Mouse (Mus musculus) stomach, embryonic 15.5 days (tissue): ENCODE results near the gene Ascc3. TPM values are rescaled to one million over a fixed set of nuclear protein-coding genes. Genes with fewer than 3 reads are reported as not detected.

Experiments used
- ATAC-seq: fragments of 200-750 bp; cut with Nextera tagmentation; 2 replicates; pipeline ENCODE4 v1.8.0; 2017; ENCODE audit warnings: low read depth, moderate number of reproducible peaks, moderate TSS enrichment; ENCODE audit not compliant: insufficient read depth, low FRiP score
- H3K27ac ChIP-seq: fragments of 300-500 bp; sonication (generic); 2 replicates; pipeline ENCODE4 v1.5.1; 2015; ENCODE audit warnings: mild to moderate bottlenecking, inconsistent platforms
- H3K27me3 ChIP-seq: fragments of 300-500 bp; sonication (generic); replicated peaks from 2 replicates; pipeline ENCODE4 v1.6.1; 2015; ENCODE audit warnings: inconsistent platforms
- H3K36me3 ChIP-seq: fragments of 300-500 bp; sonication (generic); 2 replicates; pipeline ENCODE4 v1.6.1; 2015; ENCODE audit warnings: inconsistent platforms
- H3K4me1 ChIP-seq: fragments of 300-500 bp; sonication (generic); 2 replicates; pipeline ENCODE4 v1.6.1; 2015; ENCODE audit warnings: inconsistent platforms
- H3K4me2 ChIP-seq: fragments of 300-500 bp; sonication (generic); 2 replicates; pipeline ENCODE4 v1.6.1; 2015; ENCODE audit warnings: mild to moderate bottlenecking, inconsistent platforms
- H3K4me3 ChIP-seq: fragments of 300-500 bp; sonication (generic); replicated peaks from 2 replicates; pipeline ENCODE4 v1.5.1; 2015; ENCODE audit warnings: inconsistent platforms
- H3K9ac ChIP-seq: fragments of 300-500 bp; sonication (generic); 2 replicates; pipeline ENCODE4 v1.6.1; 2015; ENCODE audit warnings: inconsistent platforms
- H3K9me3 ChIP-seq: fragments of 300-500 bp; sonication (generic); 2 replicates; pipeline ENCODE4 v1.6.1; 2016; ENCODE audit warnings: inconsistent platforms
- WGBS: fragments of 180-500 bp; shearing (Covaris S2); methylation state at CpG from one replicate; pipeline ENCODE4 v1.1.7; 2015; 5-methylcytosine and 5-hydroxymethylcytosine counted together
- polyA plus RNA-seq: library from polyadenylated mRNA; unstranded; fragments of >200 nt; fragmentation: Nextera tagmentation; extraction: Ambion mirVana; gene quantifications from 2 replicates; pipeline ENCODE4 v1.2.1, GENCODE M21; 2015

The Ascc3 gene
- polyA plus RNA-seq: 22.6 and 23.1 TPM in 2 replicates

GRCm38 (mm10) chr10:50592355-50593293, at the start of gene Ascc3:
Ascc3 (plus strand) TSS chr10:50592669.
- peak within 1 kb of the TSS; percentile 91 for H3K4me3 ChIP-seq
- peak within 1 kb of the TSS; percentile 57 for H3K4me2 ChIP-seq
- peak; percentile 98 for ATAC-seq
- H3K27me3 ChIP-seq: no peaks in the 10 kb centered on the region
- no peaks in the 10 kb centered on the region for H3K4me1 ChIP-seq
- no peaks in the 10 kb centered on the region for H3K9me3 ChIP-seq
- peak within 1 kb of the TSS; percentile 89 for H3K9ac ChIP-seq
- H3K36me3 ChIP-seq: no peaks in the 10 kb centered on the region
- peak within 1 kb of the TSS; percentile 94 for H3K27ac ChIP-seq
- under 1% methylated on average over 77 of the region's 79 CpGs for WGBS

- Histone ChIP-seq H3K27me3 (no peaks in the 10 kb centered on the region), H3K9ac (no peak overlapping the region), H3K9me3 (no peaks in the 10 kb centered on the region), H3K36me3 (no peaks in the 10 kb centered on the region), H3K27ac (no peak overlapping the region), H3K4me1 (no peaks in the 10 kb centered on the region), H3K4me2 (no peak overlapping the region), H3K4me3 (no peak overlapping the region)
- ATAC-seq: peak; percentile 27; the same call in 1 of the 2 replicates
- 59% methylated on average over 1 of the region's 1 CpGs for WGBS
These were observed 7.7 kb upstream of the Ascc3 start for GRCm38 (mm10) chr10:50584721-50585120.

- Histone ChIP-seq H3K4me1 (no peaks in the 10 kb centered on the region), H3K27ac (no peak overlapping the region), H3K4me3 (no peak overlapping the region), H3K9ac (no peak overlapping the region), H3K27me3 (no peaks in the 10 kb centered on the region), H3K36me3 (no peaks in the 10 kb centered on the region), H3K4me2 (no peak overlapping the region), H3K9me3 (no peaks in the 10 kb centered on the region)
- 78% methylated on average over 1 of the region's 1 CpGs for WGBS
- no peak for ATAC-seq
These were observed 5.9 kb upstream of the Ascc3 start for GRCm38 (mm10) chr10:50586556-50586955.

GRCm38 (mm10) chr10:50593371-50593770, 902 bp downstream of the Ascc3 start:
- Histone ChIP-seq H3K4me1 (no peaks in the 10 kb centered on the region), H3K36me3 (no peaks in the 10 kb centered on the region), H3K4me3 (peak overlapping the region; percentile 91), H3K9ac (no peak overlapping the region), H3K9me3 (no peaks in the 10 kb centered on the region), H3K4me2 (peak overlapping the region; percentile 57), H3K27me3 (no peaks in the 10 kb centered on the region), H3K27ac (no peak overlapping the region)
- 68% methylated on average over 12 of the region's 12 CpGs for WGBS
- ATAC-seq: no peak

- Histone ChIP-seq H3K36me3 (no peaks in the 10 kb centered on the region), H3K9me3 (no peaks in the 10 kb centered on the region), H3K4me3 (no peak overlapping the region), H3K4me1 (no peaks in the 10 kb centered on the region), H3K27ac (no peak overlapping the region), H3K4me2 (no peak overlapping the region), H3K9ac (no peak overlapping the region), H3K27me3 (no peaks in the 10 kb centered on the region)
- ATAC-seq: no peak
These were observed 2.9 kb downstream of the Ascc3 start for GRCm38 (mm10) chr10:50595340-50595739.

- H3K27ac ChIP-seq: no peak overlapping the region
- H3K27me3 ChIP-seq: no peaks in the 10 kb centered on the region
- WGBS: 82% methylated on average over 5 of the region's 5 CpGs
- no peaks in the 10 kb centered on the region for H3K9me3 ChIP-seq
- no peak overlapping the region for H3K9ac ChIP-seq
- H3K4me3 ChIP-seq: no peak overlapping the region
- no peaks in the 10 kb centered on the region for H3K4me1 ChIP-seq
- no peak for ATAC-seq
- H3K4me2 ChIP-seq: no peak overlapping the region
- no peaks in the 10 kb centered on the region for H3K36me3 ChIP-seq
These were observed 12.4 kb downstream of the Ascc3 start for GRCm38 (mm10) chr10:50604919-50605318.

- 95% methylated on average over 9 of the region's 9 CpGs for WGBS
- no peak overlapping the region for H3K4me3 ChIP-seq
- no peak overlapping the region for H3K4me2 ChIP-seq
- no peaks in the 10 kb centered on the region for H3K27me3 ChIP-seq
- no peak overlapping the region for H3K27ac ChIP-seq
- no peak overlapping the region for H3K9ac ChIP-seq
- H3K9me3 ChIP-seq: no peaks in the 10 kb centered on the region
- ATAC-seq: no peak
- no peaks in the 10 kb centered on the region for H3K4me1 ChIP-seq
- H3K36me3 ChIP-seq: no peaks in the 10 kb centered on the region
These were observed 21.4 kb downstream of the Ascc3 start for GRCm38 (mm10) chr10:50613840-50614239.

- H3K4me1 ChIP-seq: no peaks in the 10 kb centered on the region
- H3K4me2 ChIP-seq: no peak overlapping the region
- 42% methylated on average over 1 of the region's 1 CpGs for WGBS
- no peak overlapping the region for H3K27ac ChIP-seq
- H3K9ac ChIP-seq: no peak overlapping the region
- H3K27me3 ChIP-seq: no peaks in the 10 kb centered on the region
- ATAC-seq: no peak
- no peaks in the 10 kb centered on the region for H3K9me3 ChIP-seq
- H3K36me3 ChIP-seq: peaks cover 7% of the 10 kb centered on the region; the same call in 1 of the 2 replicates
- H3K4me3 ChIP-seq: no peak overlapping the region
These were observed 33.4 kb downstream of the Ascc3 start for GRCm38 (mm10) chr10:50625874-50626273.

GRCm38 (mm10) chr10:50639607-50640006, 47.1 kb downstream of the Ascc3 start:
- H3K4me1 ChIP-seq: no peaks in the 10 kb centered on the region
- no peaks in the 10 kb centered on the region for H3K27me3 ChIP-seq
- H3K36me3 ChIP-seq: peaks cover 2% of the 10 kb centered on the region; the same call in 1 of the 2 replicates
- H3K9ac ChIP-seq: no peak overlapping the region
- 70% methylated on average over 1 of the region's 1 CpGs for WGBS
- H3K27ac ChIP-seq: no peak overlapping the region
- no peak overlapping the region for H3K4me3 ChIP-seq
- H3K4me2 ChIP-seq: no peak overlapping the region
- ATAC-seq: no peak
- H3K9me3 ChIP-seq: no peaks in the 10 kb centered on the region

- WGBS: 88% methylated on average over 8 of the region's 8 CpGs
- Histone ChIP-seq H3K27me3 (no peaks in the 10 kb centered on the region), H3K4me2 (no peak overlapping the region)
These were observed 58.1 kb downstream of the Ascc3 start for GRCm38 (mm10) chr10:50650612-50651011.

GRCm38 (mm10) chr10:50653551-50653950, 61.1 kb downstream of the Ascc3 start:
- WGBS: 91% methylated on average over 3 of the region's 3 CpGs
- no peak for ATAC-seq
- no peaks in the 10 kb centered on the region for H3K4me1 ChIP-seq

More at GRCm38 (mm10) chr10:50650612-50651011, 58.1 kb downstream of the Ascc3 start:
- no peak for ATAC-seq
- no peak overlapping the region for H3K9ac ChIP-seq
- H3K4me3 ChIP-seq: no peak overlapping the region
- H3K27ac ChIP-seq: no peak overlapping the region
- no peaks in the 10 kb centered on the region for H3K4me1 ChIP-seq
- no peaks in the 10 kb centered on the region for H3K36me3 ChIP-seq
- H3K9me3 ChIP-seq: no peaks in the 10 kb centered on the region

GRCm38 (mm10) chr10:50657352-50657751, 64.9 kb downstream of the Ascc3 start:
- no peak overlapping the region for H3K4me2 ChIP-seq
- H3K9me3 ChIP-seq: no peaks in the 10 kb centered on the region
- no peaks in the 10 kb centered on the region for H3K4me1 ChIP-seq
- ATAC-seq: no peak
- H3K9ac ChIP-seq: no peak overlapping the region
- no peaks in the 10 kb centered on the region for H3K36me3 ChIP-seq
- no peak overlapping the region for H3K4me3 ChIP-seq
- no peaks in the 10 kb centered on the region for H3K27me3 ChIP-seq
- WGBS: 49% methylated on average over 1 of the region's 1 CpGs
- H3K27ac ChIP-seq: no peak overlapping the region

More at GRCm38 (mm10) chr10:50653551-50653950, 61.1 kb downstream of the Ascc3 start:
- Histone ChIP-seq H3K4me3 (no peak overlapping the region), H3K9me3 (no peaks in the 10 kb centered on the region), H3K27me3 (no peaks in the 10 kb centered on the region), H3K9ac (no peak overlapping the region), H3K4me2 (no peak overlapping the region), H3K27ac (no peak overlapping the region), H3K36me3 (no peaks in the 10 kb centered on the region)
